Mouse (Mus musculus) erythroblast, embryonic 14.5 days (primary cell): ENCODE data around the gene Cul9.

ENCODE experiments used
- GATA1 ChIP-seq: IDR thresholded peaks from 2 replicates; pipeline ENCODE4 v1.6.1; 2012; ENCODE audit warnings: low read length, inconsistent platforms, mixed read lengths
- TAL1 ChIP-seq: IDR thresholded peaks from 3 replicates; pipeline ENCODE4 v1.6.1; 2012; ENCODE audit warnings: low read length, inconsistent platforms, mixed read lengths

DNA sequence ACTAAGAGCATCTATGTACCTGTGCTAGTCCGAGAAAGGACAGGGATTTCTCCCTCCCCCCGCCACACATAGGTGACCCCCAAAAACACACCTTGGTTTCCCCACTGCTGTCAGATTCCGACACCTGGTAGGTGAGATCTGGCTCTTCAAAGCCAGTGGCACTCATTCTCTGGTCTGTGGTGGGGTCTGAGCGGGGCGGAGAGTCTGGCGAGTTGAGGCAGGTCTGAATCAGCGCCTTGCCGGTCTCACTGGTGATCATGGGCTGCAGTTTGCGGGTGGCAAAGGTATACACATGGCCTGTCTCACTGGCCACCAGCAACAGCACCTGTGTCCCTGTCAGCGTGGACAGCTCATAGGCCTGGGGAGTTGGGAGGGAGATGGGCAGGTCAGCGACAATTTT lies 7.3 kb upstream of the Cul9 start:
- TF ChIP-seq TAL1: no peak
- TF ChIP-seq GATA1: no peak
